Mouse (Mus musculus): ENCODE results near the gene Sept5.

- TF ChIP-seq CTCF (IDR thresholded peaks at IDR 0.05; ENCODE audit: low read depth) (no peak), EP300 (IDR thresholded peaks at IDR 0.05; ENCODE audit: low read depth) (no peak)
Observed at GRCm38 (mm10) chr16:18649126-18649525, 19.4 kb upstream of the Sept5 start.

All from heart, postnatal 0 days (tissue).